Mouse (Mus musculus) erythroblast, embryonic 14.5 days (primary cell): ENCODE data around the gene Sec14l3.

Experiments
- GATA1 ChIP-seq: IDR thresholded peaks from 2 replicates; pipeline ENCODE4 v1.6.1; 2012; ENCODE audit warnings: low read length, inconsistent platforms, mixed read lengths
- TAL1 ChIP-seq: IDR thresholded peaks from 3 replicates; pipeline ENCODE4 v1.6.1; 2012; ENCODE audit warnings: low read length, inconsistent platforms, mixed read lengths

DNA sequence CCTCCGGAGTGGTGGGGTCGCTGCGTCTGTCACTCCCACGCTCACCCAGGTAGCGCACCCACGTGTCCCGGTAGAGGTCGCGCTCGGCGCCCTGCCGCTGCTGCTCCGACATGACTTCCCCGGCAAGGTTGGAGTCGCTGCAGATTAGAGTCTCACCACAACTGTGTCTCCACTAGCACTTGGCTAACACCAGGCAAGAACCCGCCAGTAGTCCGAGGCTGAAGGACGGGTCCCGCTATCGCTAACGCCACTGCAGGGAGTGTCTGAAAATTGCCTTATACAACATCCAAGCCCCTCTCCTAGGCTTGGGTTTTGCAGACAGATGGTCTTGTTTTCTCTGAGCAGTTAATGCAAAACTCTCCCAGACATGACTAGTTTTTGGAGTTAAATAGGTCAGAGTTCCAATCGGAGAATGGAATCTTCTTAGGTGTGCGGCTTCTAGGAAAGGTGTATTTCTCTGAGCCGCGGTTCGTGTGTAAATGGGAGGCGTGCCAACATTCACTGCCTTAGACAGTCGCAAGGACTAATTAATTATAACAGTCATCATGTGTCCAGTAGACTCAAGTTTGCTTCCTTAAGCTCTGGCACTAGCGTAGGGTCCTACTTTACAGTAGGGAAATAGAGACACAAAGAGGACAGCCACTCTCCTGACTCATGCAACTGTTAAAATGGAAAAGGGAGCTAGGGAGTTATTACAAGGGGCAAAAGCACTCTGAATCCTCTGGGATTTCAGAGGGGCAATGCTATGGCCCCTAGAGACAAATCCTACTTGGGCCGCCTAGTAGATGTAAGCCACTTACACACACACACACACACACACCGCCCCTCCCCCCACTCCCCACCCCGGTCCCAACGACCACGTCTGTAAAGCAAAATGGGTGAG lies 30.8 kb downstream of the Sec14l3 start, which contains the start of gene Mtfp1:
- TF ChIP-seq TAL1 (no peak), GATA1 (no peak)
